Mouse (Mus musculus): ENCODE data around the gene AU021092.

AU021092 gene

GRCm38 (mm10) chr16:5214126-5214525 lies 8.0 kb downstream of the AU021092 start:
- no peak for DNase-seq (ENCODE audit: low read depth, low spot score)

- DNase-seq (ENCODE audit: low read depth, low spot score) = no peak
These were observed 9.9 kb downstream of the AU021092 start for GRCm38 (mm10) chr16:5212150-5212549.

DNA sequence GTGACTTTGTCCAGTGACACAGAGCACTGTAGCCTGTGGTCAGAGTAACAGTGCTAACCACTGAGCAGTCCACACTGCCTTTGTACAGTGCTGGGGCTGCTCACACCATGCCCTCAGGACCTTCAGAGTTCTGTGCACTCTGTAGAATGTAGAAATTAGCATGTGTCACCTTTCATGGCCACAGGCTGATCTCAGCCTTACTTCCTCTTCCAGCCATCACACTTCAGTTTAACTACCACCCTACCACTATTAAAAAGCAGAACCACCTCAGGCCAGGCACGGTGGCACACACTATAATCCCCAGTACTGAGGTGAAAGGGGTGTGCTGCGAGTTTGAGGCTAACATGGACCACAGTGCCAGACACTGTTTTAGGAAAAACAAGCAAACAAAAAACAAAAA lies 11.7 kb downstream of the AU021092 start:
- DNase-seq (ENCODE audit: low read depth, low spot score) = no peak

GRCm38 (mm10) chr16:5206051-5206450 lies 16.0 kb downstream of the AU021092 start:
- no peak for DNase-seq (ENCODE audit: low read depth, low spot score)

DNA sequence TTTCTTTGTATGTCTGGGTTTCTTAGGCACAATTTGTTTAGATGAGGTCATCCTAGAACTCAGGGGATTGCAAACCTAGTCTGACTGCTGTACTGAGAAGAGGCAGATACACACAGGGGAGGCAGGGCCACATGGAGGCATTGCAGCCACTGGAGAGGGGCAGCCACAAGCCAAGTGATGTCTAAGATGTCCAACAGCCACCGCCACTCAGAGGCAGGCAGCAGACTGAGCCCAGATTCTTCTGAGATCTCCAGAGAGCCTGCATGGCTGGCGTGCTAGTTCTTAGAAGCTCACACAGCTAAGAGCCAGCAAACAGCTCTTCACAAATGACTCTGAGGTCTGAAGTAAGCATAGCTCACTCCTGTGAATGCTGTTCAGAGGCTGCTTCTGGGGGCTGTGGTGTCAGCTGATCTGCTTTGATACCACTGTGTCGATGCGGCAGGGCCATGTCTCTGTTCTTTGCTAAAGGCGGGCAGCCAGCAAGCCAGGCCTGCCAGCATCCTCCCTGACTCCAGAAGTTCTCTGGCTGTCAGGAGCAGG lies 16.6 kb downstream of the AU021092 start:
- DNase-seq (ENCODE audit: low read depth, low spot score) = no peak

DNA sequence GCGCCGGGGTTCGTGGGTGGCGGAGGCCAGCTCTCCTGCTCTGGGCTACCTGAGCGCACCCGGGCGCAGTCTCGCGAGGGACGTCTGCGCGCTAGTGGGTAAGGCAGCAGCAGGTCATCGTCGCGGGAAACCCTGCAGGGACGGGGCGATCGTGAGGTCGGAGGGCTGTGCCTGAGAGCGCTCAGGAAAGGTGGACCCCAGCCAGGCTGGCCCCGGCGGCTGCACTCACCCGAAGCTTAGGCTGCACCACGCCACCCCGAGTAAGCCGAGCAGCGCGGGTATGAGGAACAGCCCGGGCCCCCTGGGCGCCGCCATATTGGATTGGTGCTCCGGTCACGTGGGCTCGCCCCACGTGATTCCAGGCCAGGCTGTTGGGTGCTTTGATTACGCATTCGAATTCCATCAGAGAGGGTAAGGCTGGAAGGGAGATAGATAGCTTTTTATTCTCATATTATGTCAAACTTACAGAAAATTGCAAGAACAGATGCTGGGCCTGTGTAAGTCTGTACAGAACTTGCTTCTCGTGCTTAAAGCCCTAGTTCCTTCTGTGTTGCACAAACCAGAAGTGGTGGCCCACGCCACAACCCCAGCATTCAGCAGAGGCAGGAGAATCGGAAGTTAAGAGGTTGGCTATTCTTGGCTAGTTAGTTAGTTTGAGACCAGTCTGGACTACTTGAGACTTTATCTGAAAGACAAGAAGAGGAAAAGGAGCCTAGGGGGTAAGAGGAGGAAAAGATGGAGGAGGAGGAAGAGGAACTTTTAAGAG lies 18.2 kb downstream of the AU021092 start, which contains the start of gene Nagpa:
TSS of gene Nagpa (minus strand) at position 345 of the 766 bp plus-strand sequence.
- DNase-seq (ENCODE audit: low read depth, low spot score) = peak; percentile 88

DNA sequence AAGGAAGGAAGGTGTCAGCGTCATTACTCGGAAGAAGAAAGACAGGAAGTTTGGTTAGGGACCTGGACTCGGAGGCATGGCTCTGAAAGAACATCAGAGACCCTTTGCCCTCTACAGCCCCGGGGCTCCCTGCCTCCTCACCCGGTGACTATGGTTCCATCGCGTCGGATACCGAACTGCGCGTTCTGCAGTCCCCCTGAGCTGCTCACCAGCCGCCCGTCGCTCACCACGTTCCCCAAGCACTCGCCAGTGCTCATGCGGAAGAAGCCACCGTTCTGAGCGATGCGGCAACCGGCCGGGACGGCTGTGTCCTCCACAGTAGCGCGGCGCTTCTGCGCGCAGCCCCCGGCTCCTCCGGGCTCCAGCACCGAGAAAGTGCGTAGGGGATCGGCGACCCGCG lies 18.9 kb downstream of the AU021092 start:
- peak; percentile 52 for DNase-seq (ENCODE audit: low read depth, low spot score)

- peak; percentile 67 for DNase-seq (ENCODE audit: low read depth, low spot score)
These were observed 19.4 kb downstream of the AU021092 start for GRCm38 (mm10) chr16:5202681-5203080.

GRCm38 (mm10) chr16:5195080-5195479 lies 27.0 kb downstream of the AU021092 start:
- peak; percentile 65 for DNase-seq (ENCODE audit: low read depth, low spot score)

DNA sequence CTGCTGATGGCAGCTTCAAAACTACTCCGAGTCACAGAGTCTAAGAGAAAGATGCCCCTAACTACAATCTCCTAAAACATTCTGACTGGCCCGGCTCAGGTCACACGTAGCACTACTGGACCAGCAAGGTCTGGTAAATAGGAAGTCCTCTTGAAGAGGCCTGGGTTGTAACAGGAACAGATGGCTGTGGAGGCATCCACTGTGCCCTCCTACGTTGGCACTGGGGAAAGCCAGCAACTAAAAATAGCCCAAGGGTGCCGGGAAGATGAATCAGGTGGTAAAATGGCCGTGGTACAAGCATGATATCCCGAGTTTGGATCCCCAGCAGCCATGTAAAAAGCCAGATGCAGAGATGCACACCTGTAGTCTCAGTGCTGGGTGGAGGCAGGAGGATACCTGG lies 35.9 kb downstream of the AU021092 start:
- no peak for DNase-seq (ENCODE audit: low read depth, low spot score)

DNA sequence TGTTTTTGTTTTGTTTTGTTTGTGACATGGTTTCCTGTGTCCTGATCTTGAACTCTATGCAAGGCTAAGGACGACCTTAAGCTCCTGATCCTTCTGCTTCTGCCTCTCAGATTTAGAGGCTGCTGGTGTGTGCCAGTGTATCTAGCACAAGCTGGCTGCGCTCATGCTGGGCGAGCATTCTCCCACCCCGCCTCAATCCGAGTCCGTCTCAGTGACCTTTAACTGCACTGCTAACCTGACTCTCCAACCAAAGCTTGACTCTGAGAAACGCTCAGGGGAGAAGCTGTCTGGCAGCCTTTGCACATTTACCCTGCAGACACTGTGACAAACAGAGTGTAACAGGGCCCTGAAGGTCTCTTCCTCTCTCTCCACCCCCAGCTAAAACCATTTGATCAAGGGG lies 36.4 kb downstream of the AU021092 start:
- no peak for DNase-seq (ENCODE audit: low read depth, low spot score)

DNA sequence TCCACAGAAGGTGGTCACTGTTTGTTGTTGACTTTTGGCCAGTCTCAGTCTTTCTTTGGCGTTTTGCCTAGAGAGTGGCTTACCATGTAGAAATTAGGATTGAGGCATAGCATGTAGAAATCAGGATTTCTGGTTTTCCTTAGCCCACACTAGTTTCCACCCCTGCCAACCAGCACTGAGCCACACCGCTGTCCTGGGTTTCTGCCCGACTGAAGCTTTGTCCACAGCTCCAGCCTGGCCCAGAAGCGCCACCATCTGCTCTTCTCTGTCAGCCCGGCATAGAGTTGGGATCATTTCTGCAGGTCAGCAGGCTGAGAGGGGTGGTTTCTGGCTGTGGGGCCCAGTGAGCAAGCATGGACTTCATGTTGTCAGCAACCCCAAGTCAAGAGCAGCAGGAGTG lies 37.1 kb downstream of the AU021092 start:
- DNase-seq (ENCODE audit: low read depth, low spot score) = no peak

DNA sequence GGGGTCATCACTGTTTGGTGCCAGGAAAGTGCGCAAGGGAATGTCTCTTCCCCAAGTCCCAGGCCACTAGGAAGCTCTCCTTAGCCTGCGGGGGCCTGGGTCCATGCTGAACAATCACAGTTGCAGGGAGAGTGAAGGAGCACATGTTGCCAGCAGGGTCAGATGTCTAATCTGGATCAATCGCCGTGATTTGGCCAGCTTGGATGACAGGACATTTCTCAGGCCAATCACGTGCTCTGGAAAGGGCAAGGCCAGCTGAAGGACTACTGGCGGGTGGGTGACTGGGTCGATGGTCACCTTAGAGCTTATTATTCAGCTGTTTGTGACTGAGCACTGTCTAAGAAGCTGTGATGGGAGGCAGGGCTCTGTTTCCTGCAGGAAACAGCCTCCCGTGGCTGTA lies 38.0 kb downstream of the AU021092 start:
- no peak for DNase-seq (ENCODE audit: low read depth, low spot score)

DNA sequence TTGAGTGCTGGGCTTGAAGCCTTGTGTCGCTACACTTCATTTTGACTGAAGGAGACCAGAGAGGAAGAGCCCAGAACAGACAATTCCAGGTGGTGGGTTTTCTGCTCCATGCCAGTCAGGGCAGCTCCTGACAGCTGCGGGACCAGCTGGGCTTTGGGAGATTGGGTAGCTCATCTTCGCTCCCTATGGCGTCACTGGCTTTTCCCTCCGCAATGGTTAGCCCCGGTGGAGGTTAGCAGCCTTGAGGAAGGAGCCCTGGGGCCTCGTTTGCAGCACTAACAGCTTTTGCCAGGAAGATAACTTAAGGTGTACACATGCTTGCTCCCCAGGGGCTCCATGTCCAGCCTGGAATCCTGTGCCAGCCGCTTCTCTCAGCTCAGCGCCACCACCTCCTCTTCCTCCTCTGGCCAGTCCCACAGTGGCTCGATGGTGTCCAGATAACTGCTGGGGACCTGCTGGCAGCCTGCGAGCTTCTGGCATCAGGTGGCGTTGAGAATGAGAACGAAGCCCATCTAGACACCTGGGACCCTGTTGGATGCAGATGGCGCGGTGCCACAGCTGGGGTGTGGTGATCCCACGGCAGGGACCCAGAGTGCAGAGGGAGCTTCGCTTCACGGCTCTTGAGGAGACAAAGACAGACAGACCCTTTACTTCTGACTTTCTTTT lies 38.7 kb downstream of the AU021092 start:
- no peak for DNase-seq (ENCODE audit: low read depth, low spot score)

- DNase-seq (ENCODE audit: low read depth, low spot score) = no peak
These were observed 49.5 kb downstream of the AU021092 start for GRCm38 (mm10) chr16:5172636-5173035.

- no peak for DNase-seq (ENCODE audit: low read depth, low spot score)
These were observed 53.3 kb downstream of the AU021092 start for GRCm38 (mm10) chr16:5168829-5169228.

GRCm38 (mm10) chr16:5168038-5168437 lies 54.1 kb downstream of the AU021092 start:
- no peak for DNase-seq (ENCODE audit: low read depth, low spot score)

DNA sequence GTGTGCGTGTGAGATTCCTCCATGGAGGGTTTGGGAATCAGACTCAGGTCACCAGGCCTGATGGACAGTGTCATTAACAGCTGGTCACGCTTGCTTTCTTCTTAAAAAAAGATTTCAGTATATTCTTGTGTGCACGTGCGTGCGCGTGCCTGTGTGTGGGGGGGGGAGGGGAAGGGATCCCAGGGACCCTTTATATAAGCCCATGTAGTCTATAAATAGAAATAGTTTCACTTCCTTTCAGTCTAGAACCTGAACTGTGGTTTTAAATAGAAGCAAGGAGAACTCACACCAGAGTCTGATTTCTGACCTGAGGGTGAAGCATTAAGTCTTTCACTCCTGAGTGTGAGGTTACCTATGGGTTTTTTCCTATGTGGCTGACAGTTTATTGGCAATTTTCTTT lies 57.8 kb downstream of the AU021092 start:
- DNase-seq (ENCODE audit: low read depth, low spot score) = no peak
